In genomic region chr9:25560016-25560758, GRCm38 (mm10) we compare ENCODE assay signal across 25 mouse cellular contexts.
DNase-seq lines count a peak whose midpoint lies in the region; ATAC-seq lines count a peak whose summit lies in the region.
"Had no signal": no experiment of that assay in that cellular context is flagged by ENCODE, and none has a peak within 500 bp of the region (broad histone marks: within the 10 kb centered on the region; RNA-seq: fewer than 3 reads in every experiment).

No protein-coding gene starts in this region.

- H3K27me3 ChIP-seq in heart, embryonic 13.5 days (replicated peaks) = no peaks in the 10 kb centered on the region
- no peaks in the 10 kb centered on the region for H3K27me3 ChIP-seq in limb, embryonic 15.5 days
- no peaks in the 10 kb centered on the region for H3K27me3 ChIP-seq in limb, embryonic 10.5 days (ENCODE audit: low read depth, poor library complexity, severe bottlenecking)
- H3K27me3 ChIP-seq in embryonic facial prominence, embryonic 14.5 days (replicated peaks; ENCODE audit: control insufficient read depth, insufficient read depth, low read length) = no peaks in the 10 kb centered on the region
- no peaks in the 10 kb centered on the region for H3K27me3 ChIP-seq in forebrain, embryonic 13.5 days
- H3K27me3 ChIP-seq: embryonic facial prominence, embryonic 12.5 days; liver, embryonic 15.5 days; neural tube, embryonic 15.5 days had no signal

- peaks cover 35% of the 10 kb centered on the region for H3K4me1 ChIP-seq in heart, embryonic 13.5 days
- H3K4me1 ChIP-seq in limb, embryonic 15.5 days = peaks cover 4% of the 10 kb centered on the region; the same call in 1 of the 2 replicates
- H3K4me1 ChIP-seq in limb, embryonic 10.5 days = peaks cover 3% of the 10 kb centered on the region; the same call in 1 of the 2 replicates
- H3K4me1 ChIP-seq in embryonic facial prominence, embryonic 14.5 days (ENCODE audit: control insufficient read depth, insufficient read depth, low read length) = peaks cover 7% of the 10 kb centered on the region
- no peaks in the 10 kb centered on the region for H3K4me1 ChIP-seq in forebrain, embryonic 13.5 days
- H3K4me1 ChIP-seq: liver, embryonic 15.5 days; neural tube, embryonic 15.5 days had no signal

- H3K4me2 ChIP-seq in heart, embryonic 13.5 days = no peak overlapping the region
- H3K4me2 ChIP-seq in limb, embryonic 15.5 days = no peak overlapping the region
- no peak overlapping the region for H3K4me2 ChIP-seq in embryonic facial prominence, embryonic 14.5 days (ENCODE audit: low read depth, low read length)
- no peak overlapping the region for H3K4me2 ChIP-seq in forebrain, embryonic 13.5 days
- H3K4me2 ChIP-seq: embryonic facial prominence, embryonic 12.5 days; hindbrain, embryonic 14.5 days; liver, embryonic 15.5 days; neural tube, embryonic 15.5 days had no signal

- DNase-seq in frontal cortex, adult 2 months (ENCODE audit: extremely low spot score in 1 of 2, low spot score in 1 of 2) = no peak
- DNase-seq in heart, postnatal 10 days = no peak
- DNase-seq in limb, embryonic 10.5 days (ENCODE audit: low spot score) = no peak
- peak; percentile 32 for DNase-seq in embryonic facial prominence, embryonic 14.5 days (ENCODE audit: low spot score)
- DNase-seq: adrenal gland, postnatal 36 days; cerebellum, adult 11 months; cerebellum, adult 9-11 months; kidney, adult 18-20 months; kidney, postnatal 10 days; liver; thymus, adult 18-20 months; thymus, postnatal 4 days had no signal

- peak overlapping the region; percentile 86 for H3K27ac ChIP-seq in heart, embryonic 13.5 days (replicated peaks)
- H3K27ac ChIP-seq in limb, embryonic 15.5 days = peak overlapping the region; percentile 11; the same call in 1 of the 2 replicates
- no peak overlapping the region for H3K27ac ChIP-seq in limb, embryonic 10.5 days
- H3K27ac ChIP-seq in embryonic facial prominence, embryonic 14.5 days (replicated peaks; ENCODE audit: low read depth, low read length) = no peak overlapping the region
- H3K27ac ChIP-seq in forebrain, embryonic 13.5 days = no peak overlapping the region
- H3K27ac ChIP-seq: embryonic facial prominence, embryonic 12.5 days; hindbrain, embryonic 14.5 days; left cerebral cortex, adult 2 months; liver, embryonic 15.5 days; macrophage; neural tube, embryonic 15.5 days had no signal

- intact Hi-C loops in heart, postnatal 10 days (cut with DNase I) = no loop called here

- WGBS in heart, embryonic 13.5 days = 48% methylated on average over 9 of the region's 9 CpGs
- 51% methylated on average over 9 of the region's 9 CpGs for WGBS in limb, embryonic 15.5 days
- 94% methylated on average over 9 of the region's 9 CpGs for WGBS in limb, embryonic 10.5 days
- 54% methylated on average over 9 of the region's 9 CpGs for WGBS in embryonic facial prominence, embryonic 14.5 days
- 85% methylated on average over 9 of the region's 9 CpGs for WGBS in forebrain, embryonic 13.5 days

- no peak overlapping the region for H3K4me3 ChIP-seq in heart, embryonic 13.5 days
- H3K4me3 ChIP-seq in limb, embryonic 15.5 days = no peak overlapping the region
- H3K4me3 ChIP-seq in limb, embryonic 10.5 days = no peak overlapping the region
- H3K4me3 ChIP-seq in embryonic facial prominence, embryonic 14.5 days (ENCODE audit: low read depth, low read length) = no peak overlapping the region
- H3K4me3 ChIP-seq in forebrain, embryonic 13.5 days = no peak overlapping the region
- H3K4me3 ChIP-seq: embryonic facial prominence, embryonic 12.5 days; left cerebral cortex, adult 2 months; liver, embryonic 15.5 days; neural tube, embryonic 15.5 days had no signal

- no peaks in the 10 kb centered on the region for H3K9me3 ChIP-seq in heart, embryonic 13.5 days
- no peaks in the 10 kb centered on the region for H3K9me3 ChIP-seq in limb, embryonic 15.5 days
- no peaks in the 10 kb centered on the region for H3K9me3 ChIP-seq in limb, embryonic 10.5 days (replicated peaks)
- no peaks in the 10 kb centered on the region for H3K9me3 ChIP-seq in embryonic facial prominence, embryonic 14.5 days (ENCODE audit: control insufficient read depth, low read length)
- no peaks in the 10 kb centered on the region for H3K9me3 ChIP-seq in forebrain, embryonic 13.5 days (replicated peaks)
- H3K9me3 ChIP-seq: embryonic facial prominence, embryonic 12.5 days; liver, embryonic 15.5 days; neural tube, embryonic 15.5 days had no signal

- no peaks in the 10 kb centered on the region for H3K36me3 ChIP-seq in heart, embryonic 13.5 days
- H3K36me3 ChIP-seq in limb, embryonic 15.5 days = no peaks in the 10 kb centered on the region
- H3K36me3 ChIP-seq in limb, embryonic 10.5 days = no peaks in the 10 kb centered on the region
- no peaks in the 10 kb centered on the region for H3K36me3 ChIP-seq in embryonic facial prominence, embryonic 14.5 days (ENCODE audit: control insufficient read depth, insufficient read depth, low read length)
- no peaks in the 10 kb centered on the region for H3K36me3 ChIP-seq in forebrain, embryonic 13.5 days (ENCODE audit: poor library complexity, severe bottlenecking)
- H3K36me3 ChIP-seq: embryonic facial prominence, embryonic 12.5 days; liver, embryonic 15.5 days; neural tube, embryonic 15.5 days had no signal

- peak; percentile 66; the same call in 1 of the 2 replicates for ATAC-seq in frontal cortex, adult (ENCODE audit: low TSS enrichment)
- ATAC-seq in heart, embryonic 13.5 days (ENCODE audit: extremely low read depth, insufficient number of reproducible peaks, low FRiP score, low TSS enrichment) = no peak
- no peak for ATAC-seq in limb, embryonic 15.5 days (ENCODE audit: insufficient number of reproducible peaks, low FRiP score, low TSS enrichment, low read depth)
- no peak for ATAC-seq in embryonic facial prominence, embryonic 14.5 days (ENCODE audit: low read depth)
- ATAC-seq in forebrain, embryonic 13.5 days = no peak
- ATAC-seq: CD4-positive, CD25-positive, alpha-beta regulatory T cell, adult 4 months; forebrain, embryonic 16.5 days; inflammation-experienced regulatory T-cells, adult 6 months had no signal

- H3K9ac ChIP-seq in heart, embryonic 13.5 days = no peak overlapping the region
- no peak overlapping the region for H3K9ac ChIP-seq in limb, embryonic 15.5 days
- H3K9ac ChIP-seq in embryonic facial prominence, embryonic 14.5 days (ENCODE audit: low read depth, low read length) = no peak overlapping the region
- no peak overlapping the region for H3K9ac ChIP-seq in forebrain, embryonic 13.5 days
- H3K9ac ChIP-seq: embryonic facial prominence, embryonic 12.5 days; hindbrain, embryonic 14.5 days; liver, embryonic 15.5 days; neural tube, embryonic 15.5 days had no signal

Comparison
In these comparisons a context has a peak if more than half of its experiments do, and no peak if none do; other contexts are left out.
1. H3K27ac ChIP-seq: peak in heart, embryonic 13.5 days (single experiment) and limb, embryonic 15.5 days (single experiment); none in limb, embryonic 10.5 days (single experiment), embryonic facial prominence, embryonic 14.5 days (single experiment) and forebrain, embryonic 13.5 days (single experiment).